Mouse (Mus musculus) C2C12 (cell line): ENCODE measurements at regions not wholly inside any gene's neighbourhood (a gene's known extent, or its start where the extent isn't known, plus 50 kb on each side); places are given as distances from the start of the nearest gene placed in this dataset.

Experiments
- CEBPB ChIP-seq: IDR thresholded peaks from one replicate; pipeline ENCODE4 v1.6.1; 2011; ENCODE audit warnings: low read depth, mild to moderate bottlenecking, control low read depth, moderate library complexity
- CTCF ChIP-seq: IDR thresholded peaks from one replicate; pipeline ENCODE4 v1.5.1; 2011; ENCODE audit not compliant: control insufficient read depth, insufficient read depth, insufficient read length
- MAX ChIP-seq: IDR thresholded peaks from one replicate; pipeline ENCODE4 v1.6.1; 2011; ENCODE audit warnings: mild to moderate bottlenecking, control low read depth
- MYOD1 ChIP-seq: IDR thresholded peaks from one replicate; pipeline ENCODE4 v1.6.1; 2011; ENCODE audit warnings: low read depth; ENCODE audit not compliant: control insufficient read depth, insufficient read length
- USF1 ChIP-seq: IDR thresholded peaks from one replicate; pipeline ENCODE4 v1.6.1; 2011; ENCODE audit warnings: low read depth, mild to moderate bottlenecking, control low read depth, moderate library complexity

GRCm38 (mm10) chr4:54837326-54837725 lies 107.5 kb upstream of the Zfp462 start:
- no peak for TF ChIP-seq CTCF
- no peak for TF ChIP-seq USF1
- no peak for TF ChIP-seq CEBPB
- TF ChIP-seq MAX: no peak
- no peak for TF ChIP-seq MYOD1
